Mouse (Mus musculus) heart, adult 2 months (tissue): ENCODE measurements around the gene Nek6.

ENCODE experiments used
- CTCF ChIP-seq: fragments of 200-600 bp; IDR thresholded peaks from 2 replicates; pipeline ENCODE4 v1.8.1; 2022; ENCODE audit warnings: antibody characterized with exemption, mild to moderate bottlenecking, moderate library complexity
- EP300 ChIP-seq: fragments of 200-500 bp; IDR thresholded peaks from 2 replicates; pipeline ENCODE4 v1.6.1; 2011; ENCODE audit warnings: low read depth, low read length, control low read depth; ENCODE audit not compliant: insufficient read depth
- POLR2A ChIP-seq: fragments of 200-500 bp; IDR thresholded peaks from 2 replicates; pipeline ENCODE4 v1.6.1; 2011; ENCODE audit warnings: mild to moderate bottlenecking, low read depth, low read length, control low read depth; ENCODE audit not compliant: insufficient read depth

DNA sequence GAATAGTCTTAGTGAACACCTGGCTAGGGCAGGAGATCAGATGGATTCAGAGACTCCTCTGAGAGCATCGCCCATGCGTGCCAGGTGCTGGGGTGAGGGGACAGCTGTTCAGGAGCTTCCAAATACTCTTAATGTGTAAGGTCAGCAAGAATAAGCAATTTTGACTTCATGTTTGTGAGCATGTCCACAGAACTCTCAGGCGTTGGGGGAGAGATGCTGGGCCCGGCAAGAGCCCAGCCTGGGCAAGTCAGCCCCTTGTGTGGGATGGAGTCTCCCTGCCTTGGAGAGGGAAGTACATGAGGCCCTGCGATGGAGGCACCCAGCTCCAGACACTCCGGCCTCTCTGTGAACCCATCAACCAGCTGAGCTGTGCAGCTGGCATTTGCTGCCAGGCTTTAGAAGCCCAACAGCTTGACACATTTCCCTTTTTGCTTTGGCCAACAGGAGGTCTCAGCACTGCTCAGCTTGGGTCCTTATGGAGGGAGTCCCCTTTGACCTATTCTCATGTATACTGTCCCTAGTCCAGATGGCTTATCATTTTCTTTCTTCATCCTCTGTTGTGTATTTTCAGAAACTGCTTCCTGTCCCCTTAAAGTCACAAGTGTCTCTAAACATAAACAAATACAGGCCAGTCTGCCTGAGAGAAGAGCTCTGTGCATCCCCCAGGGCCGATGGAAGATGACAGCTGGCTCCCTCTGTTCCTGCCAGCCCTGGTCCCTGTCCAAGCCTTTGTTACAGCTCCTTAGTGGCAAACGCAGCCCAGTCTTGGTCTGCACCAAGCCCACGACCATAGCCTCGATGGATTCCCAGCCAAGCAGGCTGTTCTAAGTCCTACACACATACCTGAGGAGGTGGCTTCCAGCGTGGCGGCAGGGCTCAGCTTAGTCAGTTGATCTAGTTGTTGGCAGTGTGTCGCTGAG is 67.4 kb downstream of the Nek6 start:
- no peak for TF ChIP-seq CTCF
- no peak for TF ChIP-seq POLR2A
- no peak for TF ChIP-seq EP300
